ENCODE assay signal across 9 mouse cellular contexts in the genomic region with DNA sequence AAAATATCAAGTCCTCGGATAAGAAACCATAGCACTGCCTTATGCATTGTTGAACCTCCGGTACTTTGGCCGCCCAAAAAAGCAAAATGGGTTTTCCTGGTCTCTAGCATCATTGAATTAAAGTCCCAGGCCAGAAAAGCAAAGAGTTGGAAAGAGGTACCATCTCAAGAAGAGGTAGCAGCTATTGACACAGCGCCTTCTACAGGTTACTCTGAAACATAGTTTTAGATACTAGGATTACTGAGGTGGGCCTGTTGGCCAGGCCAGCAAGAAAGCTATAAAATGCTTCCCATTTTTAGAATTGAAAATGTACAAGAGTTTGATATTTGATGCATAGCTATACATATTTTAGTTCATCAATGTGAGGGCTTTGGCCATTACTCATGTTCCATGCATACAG. TPM values are rescaled to one million over a fixed set of nuclear protein-coding genes. Genes with fewer than 3 reads are reported as not detected.
A peak's percentile ranks its signal among the peaks of the same experiment; 100 is the strongest.
DNase-seq lines count a peak whose midpoint lies in the region; ATAC-seq and TF ChIP-seq lines count a peak whose summit lies in the region.
"Had no signal": no experiment of that assay in that cellular context is flagged by ENCODE, and none has a peak within 500 bp of the region (broad histone marks: within the 10 kb centered on the region; RNA-seq: fewer than 3 reads in every experiment).

No protein-coding gene starts in this region.

- no peak for TF ChIP-seq POLR2A in thymus, adult 2 months (IDR thresholded peaks at IDR 0.05; ENCODE audit: control insufficient read depth, extremely low read depth, insufficient read depth, low read length, poor library complexity)
- TF ChIP-seq POLR2A in cerebellum, adult 2 months (IDR thresholded peaks at IDR 0.05; ENCODE audit: borderline replicate concordance, insufficient read depth, low read length): no peak

- 92% methylated on average over 4 of the region's 4 CpGs for WGBS in thymus, adult 2 months
- whole genome bisulfite sequencing in limb, embryonic 11.5 days: 91% methylated on average over 4 of the region's 4 CpGs
- WGBS in cerebellum, adult 2 months: 94% methylated on average over 4 of the region's 4 CpGs

- H3K27ac ChIP-seq in gastrocnemius, adult 2 months: no peak overlapping the region
- H3K27ac ChIP-seq in thymus, adult 2 months (ENCODE audit: control insufficient read depth, insufficient read depth, low read length): no peak overlapping the region
- no peak overlapping the region for H3K27ac ChIP-seq in limb, embryonic 11.5 days (replicated peaks; ENCODE audit: low read depth, low read length)
- no peak overlapping the region for H3K27ac ChIP-seq in cerebellum, adult 2 months (ENCODE audit: insufficient read depth, low read length)
- H3K27ac ChIP-seq: embryonic facial prominence, embryonic 15.5 days had no signal

- H3K9ac ChIP-seq in limb, embryonic 11.5 days (ENCODE audit: low read length): no peak overlapping the region
- H3K9ac ChIP-seq: embryonic facial prominence, embryonic 15.5 days had no signal

- H3K4me2 ChIP-seq in limb, embryonic 11.5 days (ENCODE audit: low read depth, severe bottlenecking): peak overlapping the region; percentile 60; the same call in 1 of the 2 replicates

- H3K4me3 ChIP-seq in gastrocnemius, adult 2 months: no peak overlapping the region
- no peak overlapping the region for H3K4me3 ChIP-seq in thymus, adult 2 months (ENCODE audit: control insufficient read depth, insufficient read depth, low read length)
- H3K4me3 ChIP-seq in limb, embryonic 11.5 days (ENCODE audit: low read depth, low read length): no peak overlapping the region
- H3K4me3 ChIP-seq in cerebellum, adult 2 months (replicated peaks; ENCODE audit: insufficient read depth, low read depth, low read length): no peak overlapping the region

- peaks cover 16% of the 10 kb centered on the region for H3K36me3 ChIP-seq in thymus, adult 2 months (ENCODE audit: control insufficient read depth, insufficient read depth, low read length)
- H3K36me3 ChIP-seq in limb, embryonic 11.5 days (ENCODE audit: control insufficient read depth, insufficient read depth, low read length): peaks cover 20% of the 10 kb centered on the region

- DNase-seq in gastrocnemius, adult 2 months: no peak
- DNase-seq in gastrocnemius, adult 18-20 months (ENCODE audit: low spot score): no peak
- DNase-seq in thymus, postnatal 0 days (ENCODE audit: low spot score): peak; percentile 39
- DNase-seq in thymus, adult 2 months: no peak
- no peak for DNase-seq in limb, embryonic 11.5 days (ENCODE audit: low spot score)
- DNase-seq in cerebellum, adult 18-20 months: no peak
- DNase-seq in cerebellum, adult 2 months: no peak

- peaks cover 8% of the 10 kb centered on the region; the same call in 1 of the 2 replicates for H3K4me1 ChIP-seq in thymus, adult 2 months (replicated peaks; ENCODE audit: control insufficient read depth, insufficient read depth, low read length)
- peaks cover 12% of the 10 kb centered on the region for H3K4me1 ChIP-seq in limb, embryonic 11.5 days (ENCODE audit: control insufficient read depth, insufficient read depth, low read length)
- peaks cover 3% of the 10 kb centered on the region; the same call in 1 of the 2 replicates for H3K4me1 ChIP-seq in cerebellum, adult 2 months (ENCODE audit: control insufficient read depth, insufficient read depth, low read length)

- H3K9me3 ChIP-seq in limb, embryonic 11.5 days (ENCODE audit: control insufficient read depth, low read length): no peaks in the 10 kb centered on the region; the same call in 1 of the 2 replicates
- H3K9me3 ChIP-seq: embryonic facial prominence, embryonic 15.5 days had no signal

- intact Hi-C loops in gastrocnemius, adult 2 months (cut with DNase I): no loop called here

- TF ChIP-seq CTCF in gastrocnemius, adult 2 months (IDR thresholded peaks at IDR 0.05): peak; percentile 11; the same call in 1 of the 2 replicates
- no peak for TF ChIP-seq CTCF in thymus, adult 2 months (IDR thresholded peaks at IDR 0.05; ENCODE audit: borderline replicate concordance, control insufficient read depth, extremely low read depth, insufficient read depth, low read length, poor library complexity)
- TF ChIP-seq CTCF in cerebellum, adult 2 months (IDR thresholded peaks at IDR 0.05; ENCODE audit: borderline replicate concordance, insufficient read depth, low read depth, low read length): no peak

- H3K27me3 ChIP-seq in thymus, adult 2 months (ENCODE audit: control insufficient read depth, insufficient read depth, low read length): no peaks in the 10 kb centered on the region
- H3K27me3 ChIP-seq in limb, embryonic 11.5 days (ENCODE audit: control insufficient read depth, insufficient read depth, low read length): no peaks in the 10 kb centered on the region
- H3K27me3 ChIP-seq in cerebellum, adult 2 months (ENCODE audit: control insufficient read depth, insufficient read depth, low read length): no peaks in the 10 kb centered on the region
- H3K27me3 ChIP-seq: embryonic facial prominence, embryonic 15.5 days had no signal

- no peak for ATAC-seq in limb, embryonic 11.5 days (ENCODE audit: insufficient number of reproducible peaks, low FRiP score, low TSS enrichment, low read depth)
- no peak for ATAC-seq in inflammation-experienced regulatory T-cells, adult 6 months

RNA-seq across cellular contexts. Expression of gene Dut, which starts 2.9 kb away (rescaled TPM):
- total RNA-seq in gastrocnemius, adult 2 months (2021): 1 to 10 TPM; 7.0 to 7.3 TPM
- 1 to 10 TPM; 6.8 TPM for total RNA-seq in gastrocnemius, adult 18-20 months (2021)
- 384 and 399 TPM in 2 replicates for polyA plus RNA-seq in thymus, postnatal 0 days (2015; fragmentation: Nextera tagmentation; extraction: Ambion mirVana)
- polyA plus RNA-seq in thymus, adult 2 months (2012; rRNA removed): 78.6 and 107 TPM in 2 replicates
- polyA plus RNA-seq in limb, embryonic 11.5 days (2014; fragmentation: Nextera tagmentation; extraction: Ambion mirVana): 233 and 247 TPM in 2 replicates
- 42.6 and 44.8 TPM in 2 replicates for polyA plus RNA-seq in cerebellum, adult 2 months (2012; rRNA removed)
- 100 to 1,000 TPM in 1 of 3 experiments, 10 to 100 TPM in 2; 40.9 to 169 (median 51.5) TPM for polyA plus RNA-seq in inflammation-experienced regulatory T-cells, adult 6 months (2017; shearing (Covaris generic))
